Mouse (Mus musculus): ENCODE data around the gene Fancc. TPM values are rescaled to one million over a fixed set of nuclear protein-coding genes. Genes with fewer than 3 reads are reported as not detected.

The Fancc gene
- polyA plus RNA-seq, 1 experiment from 2014 or later = 13.7 TPM

DNA sequence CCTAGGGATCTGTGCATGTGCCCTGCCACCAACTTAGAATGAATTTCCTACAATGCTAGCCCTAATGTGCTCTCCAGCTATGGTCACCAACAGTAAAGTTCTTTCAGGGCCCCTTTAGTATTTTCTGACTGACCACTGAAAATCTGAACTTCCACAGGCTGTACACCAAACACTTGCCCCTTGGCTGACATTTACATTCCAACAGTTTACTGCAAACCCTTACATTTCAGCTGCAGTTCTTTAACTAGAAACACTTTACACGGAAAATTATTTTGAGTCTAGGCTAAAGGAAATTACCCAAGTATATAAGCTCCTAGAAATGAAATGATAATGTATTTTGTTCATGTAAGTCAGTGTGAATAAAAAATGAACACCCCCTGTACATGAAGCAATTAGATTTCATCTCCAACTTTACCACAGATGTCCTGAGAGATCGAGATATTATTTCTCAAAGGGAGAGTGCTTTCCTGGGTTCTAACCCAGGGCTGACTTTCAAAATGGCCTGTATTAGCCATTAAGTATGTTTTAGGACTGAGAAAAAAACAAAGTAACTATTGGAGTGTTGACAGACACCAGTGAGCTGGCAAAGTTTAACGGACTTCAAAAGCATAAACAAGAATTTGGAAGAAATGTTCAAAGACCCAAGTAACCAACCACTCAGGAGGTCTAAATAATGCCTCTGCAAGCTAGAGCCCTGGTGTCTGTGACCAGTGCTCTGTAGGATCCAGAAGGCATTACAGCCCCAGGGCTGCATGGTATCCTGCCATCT lies 32.7 kb upstream of the Fancc start:
- no peak overlapping the region for H3K4me2 ChIP-seq
- peaks cover 13% of the 10 kb centered on the region for H3K27me3 ChIP-seq
- H3K4me1 ChIP-seq = peaks cover 46% of the 10 kb centered on the region
- no peak for ATAC-seq
- H3K4me3 ChIP-seq = no peak overlapping the region
- H3K36me3 ChIP-seq (ENCODE audit: poor library complexity, severe bottlenecking) = peaks cover 74% of the 10 kb centered on the region
- H3K9me3 ChIP-seq (replicated peaks) = no peaks in the 10 kb centered on the region
- 70% methylated on average over 3 of the region's 3 CpGs for WGBS
- H3K9ac ChIP-seq = no peak overlapping the region
- no peak overlapping the region for H3K27ac ChIP-seq

- peaks cover 71% of the 10 kb centered on the region for H3K36me3 ChIP-seq (ENCODE audit: poor library complexity, severe bottlenecking)
- 0% methylated on average over 2 of the region's 2 CpGs for WGBS
Measured at GRCm38 (mm10) chr13:63528852-63529251, 31.8 kb upstream of the Fancc start.

GRCm38 (mm10) chr13:63528164-63528675 lies 31.1 kb upstream of the Fancc start:
- Histone ChIP-seq H3K4me3 (no peak overlapping the region), H3K36me3 (ENCODE audit: poor library complexity, severe bottlenecking) (peaks cover 69% of the 10 kb centered on the region), H3K4me1 (peaks cover 55% of the 10 kb centered on the region), H3K27me3 (peaks cover 13% of the 10 kb centered on the region), H3K9me3 (replicated peaks) (no peaks in the 10 kb centered on the region), H3K9ac (no peak overlapping the region), H3K27ac (peak overlapping the region; percentile 31; the same call in 1 of the 2 replicates), H3K4me2 (no peak overlapping the region)
- ATAC-seq = peak; percentile 46; the same call in 1 of the 2 replicates
- 9% methylated on average over 5 of the region's 5 CpGs for WGBS

More at GRCm38 (mm10) chr13:63528852-63529251, 31.8 kb upstream of the Fancc start:
- Histone ChIP-seq H3K9ac (no peak overlapping the region), H3K4me2 (no peak overlapping the region), H3K27me3 (peaks cover 13% of the 10 kb centered on the region), H3K4me1 (peaks cover 55% of the 10 kb centered on the region), H3K4me3 (no peak overlapping the region), H3K27ac (peak overlapping the region; percentile 31; the same call in 1 of the 2 replicates), H3K9me3 (replicated peaks) (no peaks in the 10 kb centered on the region)
- no peak for ATAC-seq

- ATAC-seq = no peak
- no peak overlapping the region for H3K27ac ChIP-seq
Measured at GRCm38 (mm10) chr13:63525571-63526197, 28.6 kb upstream of the Fancc start.

GRCm38 (mm10) chr13:63524608-63525570 lies 27.8 kb upstream of the Fancc start:
- Histone ChIP-seq H3K9me3 (replicated peaks) (no peaks in the 10 kb centered on the region), H3K36me3 (ENCODE audit: poor library complexity, severe bottlenecking) (peaks cover 66% of the 10 kb centered on the region), H3K4me2 (no peak overlapping the region), H3K27ac (no peak overlapping the region), H3K9ac (no peak overlapping the region), H3K4me3 (no peak overlapping the region), H3K27me3 (peaks cover 13% of the 10 kb centered on the region), H3K4me1 (peaks cover 48% of the 10 kb centered on the region)
- ATAC-seq = peak; percentile 70
- 43% methylated on average over 25 of the region's 25 CpGs for WGBS

More at GRCm38 (mm10) chr13:63525571-63526197, 28.6 kb upstream of the Fancc start:
- H3K4me1 ChIP-seq = peaks cover 55% of the 10 kb centered on the region
- 44% methylated on average over 11 of the region's 11 CpGs for WGBS
- H3K4me2 ChIP-seq = no peak overlapping the region
- peaks cover 13% of the 10 kb centered on the region for H3K27me3 ChIP-seq
- H3K36me3 ChIP-seq (ENCODE audit: poor library complexity, severe bottlenecking) = peaks cover 63% of the 10 kb centered on the region
- H3K9me3 ChIP-seq (replicated peaks) = no peaks in the 10 kb centered on the region
- no peak overlapping the region for H3K9ac ChIP-seq
- H3K4me3 ChIP-seq = no peak overlapping the region

DNA sequence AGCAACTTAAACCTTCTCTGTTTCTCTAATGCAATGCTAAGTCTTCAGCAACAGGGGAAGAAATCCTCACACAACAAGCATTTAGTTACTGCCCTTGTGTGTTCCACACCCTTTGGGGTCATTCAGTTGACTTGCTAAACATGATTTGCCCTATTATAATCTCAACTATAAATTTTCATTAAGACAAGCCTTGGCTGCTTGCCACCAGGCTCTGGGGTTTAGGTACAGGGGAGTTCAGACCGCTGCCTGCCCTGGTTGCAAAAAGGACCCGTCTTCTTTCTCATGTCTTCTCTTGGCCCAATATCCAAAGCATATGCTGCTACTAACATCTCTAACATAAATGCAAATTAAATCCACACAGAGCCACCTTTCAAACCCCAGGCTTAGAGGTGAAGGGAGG lies 27.0 kb upstream of the Fancc start:
- Histone ChIP-seq H3K27ac (no peak overlapping the region), H3K4me3 (no peak overlapping the region), H3K4me2 (no peak overlapping the region), H3K9me3 (replicated peaks) (no peaks in the 10 kb centered on the region), H3K27me3 (peaks cover 11% of the 10 kb centered on the region; the same call in 1 of the 2 replicates), H3K4me1 (peaks cover 46% of the 10 kb centered on the region), H3K36me3 (ENCODE audit: poor library complexity, severe bottlenecking) (peaks cover 68% of the 10 kb centered on the region), H3K9ac (no peak overlapping the region)
- 51% methylated on average over 2 of the region's 2 CpGs for WGBS
- ATAC-seq = no peak

- Histone ChIP-seq H3K27ac (no peak overlapping the region), H3K9me3 (replicated peaks) (no peaks in the 10 kb centered on the region)
- whole genome bisulfite sequencing = 64% methylated on average over 10 of the region's 10 CpGs
Measured at GRCm38 (mm10) chr13:63522832-63523231, 25.8 kb upstream of the Fancc start.

DNA sequence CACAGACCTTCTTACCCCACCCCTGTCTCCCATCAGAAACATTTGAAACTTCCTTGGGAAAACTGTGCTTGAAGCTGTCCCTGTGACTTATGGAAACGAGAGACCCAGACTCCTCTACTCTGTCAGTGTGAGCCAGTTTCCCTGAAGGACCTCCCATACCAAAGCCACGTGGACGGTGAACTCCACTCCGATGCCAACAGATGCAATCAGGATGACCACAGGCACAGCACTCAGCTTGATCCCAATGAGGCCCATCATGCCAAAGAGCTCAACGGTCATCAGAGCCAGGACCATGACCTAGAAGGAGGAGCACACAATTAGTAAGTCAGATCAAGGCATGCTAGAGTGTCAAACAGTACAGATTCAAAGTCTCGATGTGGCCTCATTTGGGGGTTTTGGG lies 23.0 kb upstream of the Fancc start:
- peaks cover 83% of the 10 kb centered on the region for H3K36me3 ChIP-seq (ENCODE audit: poor library complexity, severe bottlenecking)
- H3K9me3 ChIP-seq (replicated peaks) = no peaks in the 10 kb centered on the region
- H3K4me2 ChIP-seq = no peak overlapping the region
- H3K27ac ChIP-seq = no peak overlapping the region
- no peak overlapping the region for H3K9ac ChIP-seq
- 91% methylated on average over 6 of the region's 6 CpGs for WGBS
- no peak for ATAC-seq
- H3K4me1 ChIP-seq = peaks cover 27% of the 10 kb centered on the region
- H3K27me3 ChIP-seq = no peaks in the 10 kb centered on the region; the same call in 1 of the 2 replicates
- no peak overlapping the region for H3K4me3 ChIP-seq

More at GRCm38 (mm10) chr13:63522832-63523231, 25.8 kb upstream of the Fancc start:
- Histone ChIP-seq H3K4me1 (peaks cover 34% of the 10 kb centered on the region), H3K4me3 (no peak overlapping the region), H3K4me2 (no peak overlapping the region), H3K36me3 (ENCODE audit: poor library complexity, severe bottlenecking) (peaks cover 80% of the 10 kb centered on the region), H3K27me3 (peaks cover 11% of the 10 kb centered on the region; the same call in 1 of the 2 replicates), H3K9ac (no peak overlapping the region)
- no peak for ATAC-seq

DNA sequence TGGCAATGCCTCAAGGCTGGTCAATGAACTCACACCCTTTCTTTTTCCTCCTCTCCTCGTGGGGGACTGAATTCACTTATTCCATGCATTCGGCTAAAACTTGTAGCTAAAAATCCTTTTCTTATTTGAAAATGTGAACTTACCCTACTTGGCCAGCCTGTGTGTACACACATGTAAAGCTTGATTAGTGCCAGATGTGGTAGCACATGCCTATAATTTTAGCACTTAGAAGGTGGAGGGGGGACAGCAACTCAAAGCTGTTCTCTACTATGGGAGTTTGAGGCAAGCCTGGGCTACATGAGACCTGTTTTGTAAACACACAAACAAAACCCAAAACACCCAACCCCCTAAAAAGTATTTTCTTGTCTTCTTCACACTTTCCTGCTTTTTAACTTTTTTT lies 19.5 kb upstream of the Fancc start:
- Histone ChIP-seq H3K4me1 (peaks cover 40% of the 10 kb centered on the region), H3K36me3 (ENCODE audit: poor library complexity, severe bottlenecking) (peaks cover 76% of the 10 kb centered on the region), H3K9me3 (replicated peaks) (no peaks in the 10 kb centered on the region), H3K9ac (no peak overlapping the region), H3K4me3 (no peak overlapping the region), H3K27me3 (no peaks in the 10 kb centered on the region), H3K4me2 (no peak overlapping the region), H3K27ac (no peak overlapping the region)
- no peak for ATAC-seq
- 80% methylated on average over 2 of the region's 2 CpGs for WGBS

DNA sequence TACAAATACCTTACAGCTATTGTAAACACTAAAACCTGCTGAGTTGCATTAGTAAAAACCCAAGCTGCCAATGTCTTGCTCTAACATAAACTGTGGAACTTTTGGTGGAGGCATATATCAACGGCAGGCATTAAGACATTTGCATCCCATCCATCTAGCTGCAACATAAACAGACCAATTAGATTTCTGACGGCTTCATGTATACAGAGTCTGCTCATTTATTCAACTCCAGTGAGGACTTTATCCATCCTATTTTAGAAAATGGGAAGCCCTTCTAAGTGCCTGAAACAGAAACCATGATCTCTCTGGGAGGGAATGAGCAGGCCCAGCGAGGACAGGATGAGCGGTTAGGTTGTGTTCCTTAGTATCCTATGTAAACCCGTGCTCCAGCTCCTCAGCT lies 18.5 kb upstream of the Fancc start:
- no peak overlapping the region; the same call in 1 of the 2 replicates for H3K4me2 ChIP-seq
- H3K9ac ChIP-seq = no peak overlapping the region
- peak overlapping the region; percentile 52 for H3K27ac ChIP-seq
- peaks cover 81% of the 10 kb centered on the region for H3K36me3 ChIP-seq (ENCODE audit: poor library complexity, severe bottlenecking)
- H3K4me1 ChIP-seq = peaks cover 40% of the 10 kb centered on the region
- 47% methylated on average over 5 of the region's 5 CpGs for WGBS
- no peak for ATAC-seq
- no peaks in the 10 kb centered on the region for H3K27me3 ChIP-seq
- no peak overlapping the region for H3K4me3 ChIP-seq
- H3K9me3 ChIP-seq (replicated peaks) = no peaks in the 10 kb centered on the region

GRCm38 (mm10) chr13:63514931-63515360 lies 17.9 kb upstream of the Fancc start:
- peak overlapping the region; percentile 15; the same call in 1 of the 2 replicates for H3K4me2 ChIP-seq
- peak overlapping the region; percentile 52 for H3K27ac ChIP-seq
- H3K27me3 ChIP-seq = no peaks in the 10 kb centered on the region
- 7% methylated on average over 8 of the region's 8 CpGs for WGBS
- H3K9ac ChIP-seq = no peak overlapping the region
- H3K36me3 ChIP-seq (ENCODE audit: poor library complexity, severe bottlenecking) = peaks cover 80% of the 10 kb centered on the region
- peak; percentile 67 for ATAC-seq
- H3K9me3 ChIP-seq (replicated peaks) = no peaks in the 10 kb centered on the region
- no peak overlapping the region for H3K4me3 ChIP-seq
- peaks cover 40% of the 10 kb centered on the region for H3K4me1 ChIP-seq

All from forebrain, embryonic 13.5 days (tissue).